Comparison of ENCODE assay signal across 31 mouse cellular contexts in the genomic region with DNA sequence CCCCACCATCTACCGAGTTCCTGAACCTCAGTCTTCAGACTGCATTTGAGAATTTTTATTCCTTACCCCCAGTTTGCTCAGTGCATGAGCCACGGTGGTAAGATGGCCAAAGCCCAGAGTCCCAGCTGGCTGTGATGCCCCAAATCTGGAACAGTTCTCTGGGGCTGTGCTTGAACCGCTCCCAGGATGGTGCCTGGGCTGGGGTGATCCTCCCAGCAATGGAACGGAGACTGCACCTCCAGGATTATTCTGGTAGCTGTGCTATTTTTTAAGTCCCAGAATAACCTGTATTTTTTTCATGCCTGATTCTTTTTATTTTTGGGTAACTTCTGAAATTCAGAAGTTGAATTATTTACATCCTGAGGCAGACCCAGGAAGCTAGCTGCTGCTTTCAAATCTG. TPM values are rescaled to one million over a fixed set of nuclear protein-coding genes. Genes with fewer than 3 reads are reported as not detected.
"Had no signal": no experiment of that assay in that cellular context is flagged by ENCODE, and none has a peak within 500 bp of the region (broad histone marks: within the 10 kb centered on the region; RNA-seq: fewer than 3 reads in every experiment).

No protein-coding gene starts in this region.

- H3K27ac ChIP-seq: gastrocnemius, adult 2 months; heart, embryonic 10.5 days; hindbrain, embryonic 15.5 days; hindbrain, postnatal 0 days; kidney, embryonic 15.5 days; kidney, postnatal 0 days; limb, embryonic 13.5 days; limb, embryonic 15.5 days; liver, embryonic 12.5 days; liver, embryonic 14.5 days had no signal

- H3K27me3 ChIP-seq: hindbrain, embryonic 13.5 days; hindbrain, embryonic 15.5 days; kidney, embryonic 15.5 days; limb, embryonic 15.5 days had no signal

- DNase-seq: gastrocnemius, adult 2 months; gastrocnemius, postnatal 10 days; gastrocnemius, postnatal 25 days; heart, adult 18-20 months; heart, postnatal 10 days; heart, postnatal 36 days; kidney, adult 11 months; kidney, adult 2 months; kidney, adult 9 months; kidney, postnatal 14 days; kidney, postnatal 36 days; layer of hippocampus, adult 9-11 months; layer of hippocampus, postnatal 36 days; left cerebral cortex, postnatal 4 days had no signal

- H3K4me3 ChIP-seq: gastrocnemius, adult 2 months; heart, embryonic 10.5 days; heart, embryonic 12.5 days; hindbrain, embryonic 13.5 days; hindbrain, embryonic 15.5 days; kidney, embryonic 15.5 days; limb, embryonic 13.5 days; limb, embryonic 15.5 days; liver, embryonic 12.5 days had no signal

- H3K4me1 ChIP-seq: heart, embryonic 10.5 days; heart, embryonic 12.5 days; kidney, embryonic 15.5 days; limb, embryonic 13.5 days; limb, embryonic 15.5 days; liver, embryonic 12.5 days had no signal

- H3K36me3 ChIP-seq: heart, embryonic 10.5 days; heart, embryonic 12.5 days; hindbrain, embryonic 15.5 days; kidney, embryonic 15.5 days; limb, embryonic 13.5 days; limb, embryonic 15.5 days; liver, embryonic 12.5 days had no signal

- H3K4me2 ChIP-seq: heart, embryonic 12.5 days; hindbrain, embryonic 13.5 days; hindbrain, embryonic 15.5 days; kidney, embryonic 15.5 days; limb, embryonic 13.5 days; limb, embryonic 15.5 days; liver, embryonic 12.5 days had no signal

- H3K9ac ChIP-seq: heart, embryonic 12.5 days; hindbrain, embryonic 13.5 days; hindbrain, embryonic 15.5 days; kidney, embryonic 15.5 days; limb, embryonic 13.5 days; limb, embryonic 15.5 days; liver, embryonic 12.5 days; liver, embryonic 14.5 days had no signal

- H3K9me3 ChIP-seq: heart, embryonic 10.5 days; heart, embryonic 12.5 days; hindbrain, embryonic 13.5 days; hindbrain, embryonic 15.5 days; kidney, embryonic 15.5 days; limb, embryonic 13.5 days; limb, embryonic 15.5 days; liver, embryonic 12.5 days had no signal

- ATAC-seq: hindbrain, postnatal 0 days; intestine, embryonic 16.5 days; liver, embryonic 12.5 days had no signal

RNA-seq across cellular contexts. Expression of a gene that starts 35.1 kb away (rescaled TPM):
- total RNA-seq: gastrocnemius, adult 2 months; gastrocnemius, postnatal 25 days; granulocyte monocyte progenitor cell, adult 5-6 weeks; heart, adult 8-10 months; heart, postnatal 10 days; heart, postnatal 36 days; hematopoietic stem cell, adult 5-6 weeks; liver, adult 2 months had no signal
- polyA plus RNA-seq: heart, embryonic 10.5 days; heart, embryonic 12.5 days; limb, embryonic 11.5 days; liver, embryonic 12.5 days had no signal
